Mouse (Mus musculus): ENCODE results near the gene Olfr1262.

DNA sequence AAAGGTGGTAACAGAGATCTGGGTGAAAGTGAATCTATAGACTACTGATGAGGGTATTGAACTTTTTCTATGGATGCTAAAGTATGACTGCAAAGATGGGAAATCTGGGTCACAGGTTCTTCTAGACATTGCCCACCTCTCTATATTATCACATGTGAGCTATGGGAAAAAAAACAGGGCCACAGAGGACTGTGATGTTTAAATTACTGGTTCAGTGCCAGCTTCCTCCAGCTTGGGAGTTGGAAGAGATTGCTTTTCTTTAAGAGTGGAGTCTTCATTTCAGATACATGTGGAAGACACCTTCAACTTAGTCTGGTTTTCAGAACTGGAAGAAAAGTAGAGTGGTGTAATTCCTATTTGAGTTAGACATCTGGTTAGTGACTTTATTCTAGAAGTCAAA, 35.1 kb downstream of the Olfr1262 start, which contains the start of gene Olfr1265:
- TF ChIP-seq EP300 (IDR thresholded peaks at IDR 0.05; ENCODE audit: low read depth): no peak
- TF ChIP-seq CTCF (IDR thresholded peaks at IDR 0.05; ENCODE audit: low read depth): no peak
